Mouse (Mus musculus) spleen, adult 2 months (tissue): ENCODE measurements around the gene Tmem200b.

ENCODE experiments used
- CTCF ChIP-seq: fragments of 200-500 bp; IDR thresholded peaks from 2 replicates; pipeline ENCODE4 v1.5.1; 2011; ENCODE audit warnings: mild to moderate bottlenecking, inconsistent platforms; ENCODE audit not compliant: insufficient read depth, insufficient read length, insufficient replicate concordance; ENCODE audit errors: extremely low read depth
- POLR2A ChIP-seq: fragments of 200-500 bp; IDR thresholded peaks from 2 replicates; pipeline ENCODE4 v1.6.1; 2011; ENCODE audit warnings: low read depth, low read length, inconsistent platforms

DNA sequence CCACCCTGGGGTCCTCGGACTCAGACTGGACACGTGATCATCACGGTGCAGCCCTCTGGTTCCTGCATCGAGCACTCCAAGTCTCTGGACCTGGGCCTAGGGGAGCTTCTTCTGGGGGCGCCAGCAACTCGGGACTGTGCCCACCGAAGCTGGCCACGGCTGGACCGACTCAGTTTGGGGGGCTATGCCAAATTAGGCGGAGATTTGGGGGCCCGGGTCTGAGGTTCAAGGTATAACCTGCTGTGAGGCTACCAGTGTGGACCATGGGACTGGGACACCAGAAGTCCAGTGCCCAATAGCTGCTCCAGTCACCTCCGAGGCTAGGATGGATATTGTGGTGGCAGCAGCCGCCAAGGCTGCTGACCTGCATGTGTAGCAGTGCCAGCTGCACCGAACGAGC is 833 bp downstream of the Tmem200b start:
- TF ChIP-seq POLR2A = no peak
- no peak for TF ChIP-seq CTCF
